Mouse (Mus musculus): ENCODE results near the gene Ccdc9b.

Gene Ccdc9b

GRCm38 (mm10) chr2:118775846-118776245, 13.4 kb upstream of the Ccdc9b start:
- DNase-seq, result no peak

DNA sequence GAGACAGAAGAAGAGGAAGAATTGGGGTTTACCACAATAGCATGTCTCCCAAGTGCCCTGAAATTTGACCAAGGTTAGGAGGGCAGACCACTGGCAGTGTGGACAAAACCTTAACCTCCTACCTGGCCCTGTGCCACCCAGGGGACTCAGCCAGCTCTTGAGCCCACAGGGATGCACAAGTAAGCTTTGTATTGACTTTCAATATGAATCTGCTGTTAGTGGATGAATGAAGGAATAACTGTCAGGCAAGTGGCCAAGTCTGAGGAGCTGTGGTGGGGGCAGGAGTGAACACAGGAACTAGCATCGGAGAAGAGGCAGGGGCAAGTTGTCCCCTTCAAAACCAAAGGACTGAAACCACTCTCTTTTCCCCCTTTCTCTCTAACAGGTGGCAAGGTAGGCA, 12.9 kb upstream of the Ccdc9b start:
- no peak for DNase-seq

DNA sequence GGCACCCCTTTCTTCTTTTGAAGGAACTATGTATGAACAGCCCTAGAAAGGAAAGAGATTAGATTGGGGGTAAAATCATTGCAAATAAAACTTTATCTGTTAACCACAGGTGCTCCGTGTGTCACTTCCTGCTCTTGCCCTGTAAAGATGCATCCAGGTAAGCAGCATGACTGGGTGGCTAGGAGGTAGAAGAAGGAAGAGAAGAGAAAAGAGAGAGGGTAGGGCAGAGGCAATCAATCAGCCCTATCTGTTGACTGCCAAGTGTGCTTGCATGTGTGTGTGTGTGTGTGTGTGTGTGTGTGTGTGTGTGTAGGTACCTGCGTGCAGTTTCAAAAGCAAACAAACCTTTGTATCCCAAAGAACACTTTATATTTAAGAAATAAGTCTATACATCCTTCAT, 12.1 kb upstream of the Ccdc9b start:
- DNase-seq, result no peak

GRCm38 (mm10) chr2:118772158-118772874, 9.9 kb upstream of the Ccdc9b start, which contains the start of gene Phgr1:
Phgr1 (plus strand) TSS chr2:118772769.
- no peak for DNase-seq

DNA sequence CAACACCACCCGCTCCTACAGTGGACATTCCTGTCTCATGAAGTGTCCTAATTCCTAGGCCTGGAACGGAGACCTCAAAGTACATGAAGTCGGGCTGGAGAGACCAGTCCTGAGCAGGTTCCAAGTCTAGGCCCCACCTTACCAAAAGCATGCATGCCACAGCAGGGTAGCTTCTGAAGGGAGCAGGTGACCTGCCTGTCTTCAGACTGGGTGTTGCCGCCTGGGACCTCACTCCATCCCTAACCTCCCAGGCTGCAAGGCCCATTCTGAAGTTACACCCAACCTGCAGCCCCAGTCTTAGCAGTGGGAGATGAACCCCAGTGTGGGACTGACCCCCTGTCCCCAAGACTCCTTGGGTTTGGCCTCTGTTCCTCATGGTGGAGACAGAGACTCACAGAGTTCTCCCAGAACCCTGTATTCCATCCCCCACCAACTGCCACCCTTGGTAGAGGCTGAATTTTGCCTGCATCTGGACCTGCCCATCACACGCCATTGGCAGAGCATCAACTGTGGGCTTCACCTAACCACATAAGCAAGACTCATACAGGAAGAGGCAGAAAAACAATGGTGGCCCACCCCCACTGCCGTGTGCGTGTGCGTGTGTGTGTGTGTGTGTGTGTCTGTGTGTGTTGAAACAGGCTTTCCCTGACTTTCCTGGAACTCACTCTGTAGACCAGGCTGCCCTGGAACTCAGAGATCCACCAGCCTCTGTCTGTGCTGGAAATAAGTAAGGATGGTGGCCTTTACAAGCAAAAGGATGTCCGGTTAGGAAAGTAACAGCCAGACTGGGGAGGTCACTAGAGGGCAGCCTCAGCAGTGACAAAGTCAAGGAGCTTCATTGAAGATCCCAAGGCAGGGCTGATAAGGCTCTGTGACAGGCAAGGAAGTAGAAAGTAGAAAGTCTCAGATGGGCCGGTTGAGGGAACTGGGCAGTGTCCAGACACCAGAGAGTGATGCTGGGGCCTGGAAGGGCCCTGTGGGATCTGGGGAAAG, 3.9 kb upstream of the Ccdc9b start:
- DNase-seq, result peak; percentile 59

GRCm38 (mm10) chr2:118764875-118765274, 2.4 kb upstream of the Ccdc9b start:
- DNase-seq, result no peak

DNA sequence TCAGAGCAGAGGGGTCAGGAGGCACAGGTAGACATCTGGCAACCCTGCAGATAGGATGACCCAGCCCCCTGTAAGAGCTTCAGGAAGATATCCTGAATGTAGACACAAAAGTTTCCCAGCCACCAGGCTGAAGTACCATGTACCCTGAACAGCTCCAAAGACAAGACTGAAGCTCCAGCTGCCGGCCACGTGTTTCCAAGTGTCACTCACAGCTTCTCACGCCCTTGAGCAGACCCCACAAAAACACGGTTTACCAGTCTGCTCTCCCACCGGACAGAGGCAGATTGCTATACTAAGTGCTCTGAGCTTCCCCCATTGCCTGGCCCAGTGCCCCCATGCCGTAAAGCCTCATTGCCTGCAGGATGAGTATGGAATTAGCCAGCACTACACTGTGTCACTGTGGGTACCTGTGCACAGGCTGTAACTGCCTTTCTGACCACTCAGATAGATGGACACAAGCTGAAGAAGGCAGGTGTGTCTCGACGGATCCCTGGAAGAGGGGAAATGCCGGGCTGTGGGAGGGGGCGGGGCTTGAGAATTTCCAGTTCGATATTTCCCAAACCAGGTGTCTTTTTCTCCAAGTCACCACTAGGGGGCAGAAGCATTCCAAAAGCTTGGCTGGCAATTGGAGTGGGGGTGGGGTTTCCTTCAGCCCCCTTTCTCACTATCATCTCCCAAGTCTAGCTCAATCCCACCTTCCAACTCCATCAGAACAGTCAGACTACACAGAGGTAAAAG, 1.8 kb upstream of the Ccdc9b start:
- peak; percentile 68 for DNase-seq

DNA sequence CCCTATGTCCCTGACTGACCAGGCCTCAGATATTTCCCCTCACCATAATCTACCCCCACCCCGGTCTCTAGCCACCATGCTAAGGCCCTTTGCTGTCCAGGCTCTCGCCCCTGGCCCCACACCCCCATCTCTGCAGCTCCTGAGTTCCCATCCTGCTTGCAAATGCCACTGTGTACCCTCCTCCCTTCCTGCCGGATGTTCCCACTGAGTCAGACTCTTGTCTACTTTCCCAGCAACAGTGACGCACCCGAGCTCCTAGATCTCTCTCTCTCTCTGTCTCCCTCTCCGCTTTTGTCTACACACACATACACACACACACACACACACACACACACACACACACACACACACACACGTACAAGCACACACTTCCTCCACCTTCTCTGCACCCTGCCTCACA, 1.0 kb upstream of the Ccdc9b start:
- DNase-seq, result peak; percentile 81

- no peak for DNase-seq
Measured at GRCm38 (mm10) chr2:118762784-118763148, 305 bp upstream of the Ccdc9b start.

DNA sequence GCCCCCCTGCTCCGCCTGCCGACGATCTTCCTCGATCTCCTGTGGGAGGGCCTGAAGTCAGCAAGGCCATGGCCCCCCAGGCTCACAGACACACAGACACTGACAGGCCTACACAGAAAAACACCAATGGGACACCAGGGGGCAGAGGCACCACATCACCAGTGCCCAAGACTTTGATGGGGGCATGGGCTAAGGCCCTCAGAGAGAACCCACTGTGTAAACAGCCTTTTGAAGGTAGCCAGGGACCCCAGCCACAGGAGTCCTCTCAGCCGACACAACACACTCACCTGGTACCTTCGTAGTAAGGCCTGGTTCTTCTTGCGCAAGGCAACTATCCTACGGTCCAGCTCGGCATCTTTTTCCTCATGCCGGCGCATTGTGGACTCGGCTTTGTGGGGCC, 1.1 kb downstream of the Ccdc9b start:
- DNase-seq, result no peak

DNA sequence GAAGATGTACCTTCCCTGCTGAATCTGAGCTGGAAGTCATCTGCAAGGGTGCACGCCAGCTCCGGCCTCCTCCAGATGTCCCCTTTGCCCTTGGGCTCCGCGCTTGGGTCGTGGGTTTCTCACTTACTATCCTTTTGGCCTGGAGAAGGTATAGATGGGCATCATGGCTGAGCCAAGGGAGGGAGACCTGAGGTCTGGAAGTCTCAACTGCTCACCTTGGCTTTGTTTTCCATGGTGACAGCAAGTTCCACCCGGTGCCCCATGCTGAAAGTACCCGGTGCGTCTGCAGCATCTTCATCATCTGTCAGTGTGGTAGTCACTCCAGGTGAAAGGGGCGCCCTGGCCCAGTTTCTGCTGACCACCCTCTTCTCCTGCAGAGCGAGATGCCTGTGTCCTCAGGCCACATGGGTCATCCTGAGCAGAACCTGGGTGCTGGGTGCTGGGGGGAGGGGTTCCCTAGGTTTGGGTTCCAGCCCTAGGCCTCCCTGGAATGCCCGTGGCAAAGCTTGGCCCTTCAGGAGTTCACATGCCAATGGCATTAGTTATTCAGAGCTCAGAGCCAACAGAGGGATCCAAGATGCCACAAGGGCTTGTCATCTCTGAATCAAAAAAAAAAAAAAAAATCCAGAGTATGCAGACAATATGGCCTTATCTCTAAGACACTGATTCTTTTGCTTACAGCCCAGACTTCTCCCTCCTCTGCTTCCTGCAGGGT, 2.0 kb downstream of the Ccdc9b start:
- DNase-seq, result no peak

DNA sequence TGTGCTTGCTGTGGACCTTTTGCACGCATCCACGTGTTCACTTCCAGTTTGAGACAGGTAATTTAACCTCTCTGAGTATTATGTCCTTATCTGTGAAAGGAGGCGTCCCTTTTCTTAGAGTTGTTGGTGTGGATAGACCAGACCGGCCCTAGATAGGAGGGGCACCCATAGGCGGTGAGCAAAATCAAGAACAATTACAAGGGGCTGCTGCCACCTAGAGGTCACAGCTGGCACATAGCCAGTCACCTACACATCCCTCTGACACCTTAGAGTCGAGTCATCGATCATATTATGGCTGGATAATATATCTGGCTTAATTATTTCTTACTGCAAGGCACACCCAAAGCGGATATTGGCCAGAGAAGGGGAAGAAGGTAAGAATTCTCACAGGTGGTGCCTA, 2.6 kb downstream of the Ccdc9b start:
- DNase-seq, result peak; percentile 75

- DNase-seq, result peak; percentile 51
Measured at GRCm38 (mm10) chr2:118756103-118756502, 6.4 kb downstream of the Ccdc9b start.

GRCm38 (mm10) chr2:118755407-118755806, 7.1 kb downstream of the Ccdc9b start:
- no peak for DNase-seq

DNA sequence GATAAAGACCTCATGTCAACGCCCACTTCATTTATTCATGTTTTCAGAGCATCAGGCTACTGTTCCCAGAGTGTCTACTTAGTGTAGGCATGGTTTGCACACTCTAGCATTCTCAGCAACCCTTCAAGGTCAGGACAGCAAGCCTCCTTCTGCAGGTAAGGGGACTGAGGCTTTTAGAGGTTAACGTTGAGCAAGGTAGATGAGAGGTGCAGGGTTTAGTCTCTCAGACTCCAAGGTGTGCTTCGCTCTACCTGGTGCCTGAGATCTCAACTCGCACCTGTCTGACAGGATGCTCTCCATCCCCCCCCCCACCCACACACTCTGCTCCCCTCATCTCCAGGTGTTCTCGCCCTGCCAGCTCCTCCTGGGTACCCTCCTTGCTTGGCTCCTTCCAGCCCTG, 8.3 kb downstream of the Ccdc9b start:
- DNase-seq, result no peak

DNA sequence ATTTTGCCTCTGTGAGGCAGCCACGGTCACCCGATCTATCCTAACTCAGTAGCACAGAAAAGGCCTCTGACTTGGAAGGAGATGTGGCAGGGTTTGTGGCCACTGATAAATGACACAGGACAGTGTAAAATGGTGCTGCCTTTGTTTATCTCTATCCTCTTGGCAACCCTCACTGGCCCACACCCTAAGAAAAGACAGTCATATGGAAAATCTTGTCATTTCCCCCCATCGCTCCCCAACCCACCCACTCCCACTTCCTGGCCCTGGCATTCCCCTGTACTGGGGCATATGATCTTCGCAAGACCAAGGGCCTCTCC, 9.7 kb downstream of the Ccdc9b start:
- DNase-seq, result no peak

GRCm38 (mm10) chr2:118751896-118752791, 10.3 kb downstream of the Ccdc9b start:
- no peak for DNase-seq

DNA sequence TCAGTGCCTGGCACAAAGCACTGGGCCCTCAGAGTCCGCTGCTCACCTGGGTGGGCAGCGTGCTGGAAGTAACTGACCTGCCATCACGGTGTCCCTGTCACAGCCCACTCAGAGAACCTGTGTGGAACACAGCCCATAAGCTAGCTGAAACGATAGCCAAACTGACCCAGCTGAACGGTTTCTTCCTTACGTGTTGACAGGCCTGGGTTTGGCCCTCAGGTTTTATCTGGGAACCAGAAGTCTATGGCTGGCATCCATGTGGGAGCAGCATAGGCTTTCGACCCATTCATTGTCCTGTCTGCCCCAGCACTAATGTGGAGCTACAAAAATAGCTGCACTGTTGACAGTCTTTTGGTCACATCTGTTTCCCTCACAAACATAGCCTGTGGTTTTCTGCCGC, 12.0 kb downstream of the Ccdc9b start:
- DNase-seq, result no peak

DNA sequence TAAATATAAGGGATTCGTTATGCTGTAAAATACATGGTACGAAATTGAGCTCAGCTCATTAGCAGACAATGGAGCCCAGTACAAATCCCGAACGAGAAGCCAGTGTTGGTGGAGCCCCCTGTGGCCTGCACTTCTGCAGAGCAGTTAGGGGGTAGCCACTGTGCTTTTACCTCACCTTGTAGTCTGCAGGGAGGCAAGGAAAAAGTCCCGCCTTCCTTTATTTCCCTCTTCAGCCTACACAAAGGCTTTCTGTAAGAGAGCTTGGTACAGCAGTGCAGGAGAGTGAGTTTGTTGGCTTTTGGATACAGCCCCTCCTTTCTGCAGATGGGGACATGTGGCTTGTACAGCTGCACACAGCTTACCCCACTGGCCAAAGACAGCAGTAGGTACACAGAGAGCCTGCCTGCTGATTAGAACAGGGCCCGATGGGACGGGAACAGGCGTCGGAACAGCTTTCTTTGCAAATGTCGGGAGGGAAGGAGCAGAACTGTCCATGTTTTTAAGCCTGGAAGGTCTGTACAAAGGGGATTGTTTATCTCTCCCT, 13.0 kb downstream of the Ccdc9b start:
- DNase-seq, result no peak

DNA sequence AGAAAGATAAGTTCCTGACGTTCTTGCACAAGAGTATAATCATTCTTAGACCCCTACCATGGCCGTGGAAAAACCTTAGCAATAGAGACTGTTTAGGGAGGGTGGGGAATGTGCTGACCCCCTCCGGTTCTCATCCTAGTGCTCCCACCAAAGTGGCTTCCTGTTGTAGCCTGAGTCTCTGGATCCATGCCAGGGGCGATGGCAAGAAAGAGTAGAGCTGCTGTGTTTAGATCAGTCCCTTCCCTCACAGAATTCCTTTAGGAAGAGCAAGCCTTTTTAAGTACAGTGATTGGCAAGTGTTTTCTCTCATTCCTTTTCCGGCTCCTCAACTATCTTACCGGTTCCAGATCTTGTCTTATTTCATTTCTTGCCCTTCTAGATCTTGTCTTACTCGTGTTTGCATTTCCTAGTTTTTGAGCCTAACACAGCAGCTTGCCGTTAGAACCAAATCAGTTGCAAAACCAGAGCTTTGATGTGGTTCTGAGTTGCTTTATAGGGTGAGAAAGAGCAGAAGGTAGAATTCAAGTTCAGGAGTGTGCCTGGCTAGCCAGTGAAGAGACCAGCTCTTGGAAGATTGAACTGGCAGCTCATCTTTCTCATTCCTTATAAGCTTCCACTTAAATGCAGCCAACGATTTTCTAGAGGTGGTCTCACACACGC, 15.0 kb downstream of the Ccdc9b start:
- DNase-seq, result peak; percentile 75

All from lung, postnatal 10 days (tissue).